Mouse (Mus musculus): Measurements from ENCODE around the gene Acbd6.

- TF ChIP-seq POLR2A (IDR thresholded peaks at IDR 0.05; ENCODE audit: extremely low read depth, insufficient read depth, low read length) (no peak), CTCF (IDR thresholded peaks at IDR 0.05; ENCODE audit: low read depth, low read length) (no peak)
Measured at GRCm38 (mm10) chr1:155725876-155726275, 168.0 kb downstream of the Acbd6 start.

All from liver, adult 2 months (tissue).